Mouse (Mus musculus) gonadal fat pad, adult 2 months (tissue): ENCODE measurements around the gene Btrc. TPM values are rescaled to one million over a fixed set of nuclear protein-coding genes. Genes with fewer than 3 reads are reported as not detected.
A peak's percentile ranks its signal among the peaks of the same experiment; 100 is the strongest.
"Not testable (repeated sequence)": the region's sequence is repeated elsewhere in the genome, so short reads cannot be mapped to it uniquely, and the experiment has no call there.

Experiments
- DNase-seq: peaks from one replicate; pipeline ENCODE4 v3.0.0-alpha.2; 2012; ENCODE audit warnings: low read depth
- polyA plus RNA-seq: library from polyadenylated mRNA; depleted of rRNA; stranded (reverse); fragments of >200 nt; gene quantifications from 2 replicates; pipeline ENCODE4 v1.2.3, GENCODE M21; 2012

The Btrc gene
- polyA plus RNA-seq, 1 experiment = 17.6 TPM

- no peak for DNase-seq
Observed at GRCm38 (mm10) chr19:45530200-45530995, 166.9 kb downstream of the Btrc start.

DNA sequence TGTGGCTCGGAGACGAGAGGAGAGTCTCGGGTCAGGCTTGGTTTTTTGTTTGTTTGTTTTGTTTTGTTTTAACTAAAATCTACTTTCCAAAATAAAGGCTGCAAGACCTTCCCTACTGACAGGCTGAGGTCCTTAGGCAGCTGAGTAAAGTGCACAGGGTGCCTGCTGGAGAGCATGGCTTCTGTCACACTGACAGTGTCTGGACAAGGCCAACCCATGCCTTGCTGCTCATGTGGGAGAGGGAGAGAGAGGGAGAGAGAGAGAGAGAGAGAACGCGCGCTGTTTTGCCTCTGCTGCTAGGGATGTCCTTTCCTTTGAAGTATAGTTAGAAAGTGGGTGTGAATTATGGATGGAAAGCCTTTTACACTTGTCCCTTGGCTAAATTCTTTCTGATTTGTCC lies 168.0 kb downstream of the Btrc start:
- no peak for DNase-seq

DNA sequence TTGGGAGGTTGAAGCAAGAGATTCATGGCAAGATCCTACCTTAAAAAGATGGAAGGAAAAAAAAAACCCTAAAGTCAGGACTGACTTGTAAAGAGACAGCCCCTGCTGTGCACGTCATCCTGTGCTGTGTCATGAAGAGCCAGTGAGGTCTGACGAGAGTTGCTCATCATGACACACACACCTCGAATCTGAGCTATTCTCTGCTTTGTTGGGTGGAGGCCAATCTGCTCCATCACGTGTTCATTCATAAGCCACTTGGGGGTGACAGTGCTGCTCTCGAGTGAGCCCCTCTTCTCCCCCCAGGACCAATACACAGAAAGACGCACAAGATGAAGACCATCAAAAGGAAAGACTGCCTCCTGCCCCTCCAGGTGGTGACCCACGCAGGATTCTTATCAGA lies 170.1 kb downstream of the Btrc start:
- no peak for DNase-seq

- no peak for DNase-seq
Observed at GRCm38 (mm10) chr19:45535214-45535735, 171.7 kb downstream of the Btrc start.

DNA sequence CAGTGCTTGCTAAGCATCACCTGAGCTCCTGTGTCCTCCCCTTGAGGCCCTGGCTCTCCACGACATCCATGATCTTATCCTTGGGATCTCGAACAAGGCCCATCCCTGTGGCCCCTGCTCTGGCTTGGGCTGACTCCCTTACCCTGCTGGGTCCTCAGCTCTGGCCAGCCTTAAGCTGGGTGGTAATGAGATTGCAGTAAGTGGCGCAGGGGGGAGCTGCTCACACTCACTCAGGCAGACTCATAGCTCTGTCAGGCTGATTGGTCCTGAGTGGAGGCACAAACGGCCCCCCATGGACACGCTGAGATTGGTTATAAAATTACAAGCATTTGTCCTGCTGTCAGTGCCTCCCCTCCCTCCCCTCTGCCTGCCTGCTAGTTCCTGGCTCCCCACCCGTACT lies 172.4 kb downstream of the Btrc start:
- DNase-seq = no peak

- DNase-seq = no peak
Observed at GRCm38 (mm10) chr19:45537505-45537904, 174.0 kb downstream of the Btrc start.

DNA sequence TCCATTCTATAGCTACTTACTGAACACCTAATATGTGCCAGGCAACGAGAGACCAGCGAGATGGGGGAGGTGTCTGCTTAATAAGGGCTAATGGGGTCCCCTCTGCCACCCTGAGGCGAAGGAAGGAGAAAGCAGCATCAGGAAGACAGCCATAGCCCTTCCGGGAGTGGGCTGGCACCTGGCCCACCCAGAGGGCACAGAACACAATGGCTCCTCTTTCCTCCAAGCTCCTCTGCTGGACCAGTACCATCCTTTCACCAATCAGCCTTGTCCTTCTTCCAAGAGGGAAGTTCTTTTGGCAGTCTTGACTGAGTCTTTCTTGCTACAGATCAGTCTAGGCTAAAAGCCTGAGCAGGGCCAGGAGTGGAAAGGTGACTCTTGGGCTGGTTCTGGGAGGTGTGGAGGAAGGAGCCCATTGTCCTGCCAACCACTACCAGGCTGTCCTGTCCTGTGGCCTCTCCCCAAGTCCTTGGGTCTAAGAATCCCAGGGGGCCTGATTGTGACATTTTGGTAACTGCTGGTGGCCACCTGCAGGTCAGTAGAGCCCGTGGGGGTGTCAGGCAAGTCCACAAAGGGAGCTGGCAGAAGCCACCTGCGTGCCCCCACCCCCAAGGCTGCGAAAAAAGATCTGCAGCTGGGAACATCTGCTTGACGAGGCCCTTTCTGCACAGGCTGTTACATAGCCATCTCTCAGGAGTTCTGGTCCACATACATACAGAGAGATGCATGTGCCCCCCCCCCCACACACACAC lies 177.3 kb downstream of the Btrc start:
- peak; percentile 16 for DNase-seq

DNA sequence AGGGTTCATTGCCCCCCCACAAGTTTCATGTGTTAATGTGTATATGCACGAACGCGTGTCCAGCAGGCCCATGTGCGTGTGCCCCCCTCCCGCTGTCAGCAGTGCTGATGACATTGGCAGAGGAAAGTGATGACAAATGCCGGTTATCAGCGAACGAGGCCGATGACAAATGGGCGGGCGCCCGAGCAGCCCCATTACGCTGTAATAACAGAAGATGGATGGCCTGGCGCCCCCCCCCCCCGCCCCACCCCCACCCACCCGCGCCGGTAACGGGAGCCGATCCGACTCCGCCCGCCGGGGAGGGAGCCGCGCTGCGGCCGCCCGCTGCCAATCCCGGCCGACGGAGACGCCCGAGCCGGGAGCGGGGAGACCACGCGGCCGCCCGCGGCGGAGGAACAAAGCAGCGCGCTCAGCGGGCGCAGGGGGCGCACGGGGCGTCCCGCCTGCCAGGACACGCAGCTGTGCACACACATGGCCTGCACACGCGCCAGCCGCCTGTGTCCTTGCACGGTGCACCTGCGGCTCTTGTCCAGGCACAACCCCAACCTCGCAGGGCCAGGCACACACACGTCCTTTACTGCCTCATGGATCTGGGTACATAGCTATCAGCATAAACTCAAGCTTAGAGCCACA lies 178.0 kb downstream of the Btrc start:
- DNase-seq = no peak

DNA sequence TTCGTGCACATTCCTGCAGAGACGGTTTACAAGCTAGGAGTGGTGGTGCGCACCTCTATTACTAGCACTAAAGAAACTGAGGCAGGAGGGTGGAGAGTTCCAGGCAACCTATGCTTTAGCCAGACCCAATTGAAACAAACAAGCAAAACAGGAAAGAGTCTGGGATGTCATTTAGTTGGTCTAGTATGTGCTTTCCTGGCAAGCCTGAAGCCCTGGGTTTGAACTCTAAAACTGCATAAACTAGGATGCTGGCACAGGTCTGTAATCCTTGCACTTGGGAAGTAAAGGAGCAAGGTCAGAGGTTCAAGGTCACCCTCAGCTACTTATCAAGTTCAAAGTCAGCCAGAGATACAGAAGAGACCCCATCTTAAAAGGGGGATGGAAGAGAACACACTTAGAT lies 178.5 kb downstream of the Btrc start:
- no peak for DNase-seq

DNA sequence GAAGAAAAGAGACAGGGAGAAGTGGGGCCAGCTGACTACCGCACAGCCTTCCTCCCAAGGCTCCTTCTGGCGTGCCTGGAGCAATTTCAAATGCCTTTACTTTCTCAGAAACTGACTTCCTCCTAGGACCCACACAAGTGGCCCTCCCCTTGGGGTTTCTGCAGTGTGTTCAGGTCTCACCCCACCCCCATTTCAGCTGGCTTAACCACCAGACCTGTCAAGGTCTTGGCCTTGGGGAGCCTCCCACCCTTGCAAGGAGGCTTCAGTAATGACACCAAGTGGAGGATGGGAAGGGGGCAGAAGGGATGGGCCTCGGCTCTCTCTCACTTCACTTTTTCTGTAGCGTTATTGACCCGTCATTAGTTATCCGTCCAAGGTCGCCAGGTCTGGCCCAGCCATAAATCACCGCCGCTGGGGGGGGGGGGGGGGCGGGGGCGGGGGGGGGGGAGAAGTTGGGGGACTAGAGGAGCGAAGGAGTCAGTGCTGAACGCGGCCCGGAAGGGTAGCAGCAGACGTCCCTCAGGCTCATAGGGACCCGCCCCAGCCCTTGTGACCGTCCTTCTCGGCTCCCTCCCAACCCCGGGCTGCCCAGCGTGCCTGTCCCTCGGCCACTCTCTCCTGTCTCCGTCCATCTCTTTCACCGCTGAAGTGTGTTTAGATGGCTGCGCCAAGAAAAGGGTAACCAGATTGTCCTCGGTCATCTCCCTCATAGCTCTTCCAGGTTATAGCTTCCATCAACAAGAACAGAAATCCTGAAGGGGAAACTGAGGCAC lies 180.8 kb downstream of the Btrc start:
- DNase-seq = no peak

GRCm38 (mm10) chr19:45544925-45545321 lies 181.4 kb downstream of the Btrc start:
- no peak for DNase-seq

GRCm38 (mm10) chr19:45548196-45548595 lies 184.7 kb downstream of the Btrc start:
- DNase-seq = not testable (repeated sequence)

- DNase-seq = no peak
Observed at GRCm38 (mm10) chr19:45549128-45549915, 185.8 kb downstream of the Btrc start.

DNA sequence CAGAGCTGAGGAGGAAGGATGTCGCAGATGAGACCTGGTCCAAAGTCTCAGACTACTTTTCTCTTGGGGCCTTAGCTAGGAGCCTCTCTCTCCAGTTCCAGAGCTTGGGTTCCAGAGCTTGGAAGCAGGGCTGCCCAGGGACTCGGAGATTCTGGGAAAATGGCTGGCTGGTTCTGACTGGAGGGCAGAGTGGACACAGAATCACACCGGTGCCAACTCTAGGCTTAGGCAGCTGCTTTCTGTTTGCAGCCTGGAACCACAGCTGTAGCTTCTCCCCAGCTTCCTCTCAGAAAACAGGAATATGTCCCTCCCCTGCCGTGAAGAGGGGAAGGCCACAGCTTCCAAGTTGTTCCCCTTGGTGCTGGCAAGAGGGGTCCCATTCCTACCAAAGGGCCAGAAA lies 186.4 kb downstream of the Btrc start:
- DNase-seq = no peak

DNA sequence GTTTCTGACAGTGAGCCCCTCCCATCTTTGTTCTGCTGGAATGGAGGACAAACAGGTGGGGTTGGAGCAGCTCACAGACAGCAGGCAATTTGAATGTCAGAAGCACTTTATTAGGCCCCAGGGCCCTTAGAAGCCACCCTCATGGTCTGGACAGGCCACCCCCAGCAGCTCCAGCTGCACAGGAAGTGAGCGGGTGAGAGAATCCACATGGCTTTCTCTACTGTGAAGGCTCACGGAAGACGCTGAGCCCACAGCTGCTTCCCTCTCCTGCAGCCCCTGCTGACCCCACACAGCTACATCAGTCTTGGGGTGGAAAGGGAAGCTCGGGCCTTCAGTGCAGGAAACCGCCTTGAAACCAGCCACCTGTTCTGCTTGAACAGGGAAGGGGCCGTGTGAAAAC lies 188.7 kb downstream of the Btrc start:
- DNase-seq = no peak

DNA sequence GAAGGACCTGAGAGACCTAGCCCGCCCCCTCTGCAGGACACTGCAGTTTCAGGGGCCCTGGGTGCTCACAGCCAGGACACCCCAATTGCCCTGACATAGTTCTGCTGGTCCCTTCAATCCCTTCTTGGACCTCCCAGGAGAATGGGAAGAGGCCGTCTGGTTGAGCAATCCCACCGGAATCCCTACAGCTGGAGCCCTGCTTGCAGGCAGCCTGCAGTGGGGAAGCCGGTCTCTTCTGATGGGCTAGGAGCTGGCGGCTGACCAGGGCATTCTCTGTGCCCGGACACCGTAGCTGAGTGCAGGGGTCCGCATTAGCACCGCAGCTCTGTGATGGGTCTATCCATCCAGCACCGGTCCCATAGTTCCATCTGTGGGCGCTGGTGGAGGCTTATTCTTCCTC lies 190.6 kb downstream of the Btrc start:
- no peak for DNase-seq

DNA sequence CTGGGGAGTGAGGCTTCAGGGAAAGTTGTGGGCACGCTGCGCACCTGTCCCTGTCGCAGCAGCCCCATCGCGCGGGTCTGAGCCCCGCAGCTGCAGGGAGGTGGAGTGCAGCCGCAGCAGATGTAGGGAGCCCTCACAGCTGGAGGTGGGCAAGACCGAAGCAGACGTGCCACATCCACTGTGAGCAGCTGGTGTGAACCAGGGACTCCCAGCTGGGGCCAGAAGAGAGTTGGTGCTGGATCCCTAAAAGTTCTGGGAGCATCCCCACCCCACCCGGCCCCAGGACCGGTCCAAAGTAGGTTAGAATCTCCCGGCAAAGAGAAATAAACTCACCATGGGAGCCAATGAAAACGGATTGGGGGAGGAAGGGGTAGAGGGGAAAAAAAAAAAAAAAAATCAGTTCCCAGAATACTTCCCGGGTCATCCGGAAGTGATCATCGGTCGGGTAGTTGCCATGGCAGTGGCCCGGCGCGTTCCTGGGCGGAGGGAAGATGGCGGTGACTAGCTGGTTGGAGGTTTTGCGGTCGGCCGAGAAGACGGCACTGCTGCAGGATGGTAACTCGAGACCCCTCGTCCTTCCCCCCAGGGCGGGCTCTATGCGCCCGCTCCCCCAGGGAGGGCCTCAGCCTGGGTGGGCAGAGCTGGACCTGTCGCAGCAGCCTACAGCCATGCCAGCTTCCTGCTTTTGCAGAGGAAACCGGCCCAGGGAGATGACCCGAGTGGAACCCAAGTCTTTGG lies 196.8 kb downstream of the Btrc start, which contains the start of the genes Poll and Gm17018:
Poll (minus strand) TSS at position 379 of the 738 bp plus-strand sequence.
Gm17018 (plus strand) TSS at position 463 of the 738 bp plus-strand sequence.
- DNase-seq = no peak

- DNase-seq = no peak
Observed at GRCm38 (mm10) chr19:45565925-45566715, 202.6 kb downstream of the Btrc start.

- no peak for DNase-seq
Observed at GRCm38 (mm10) chr19:45567367-45567766, 203.8 kb downstream of the Btrc start.
